Mouse (Mus musculus) kidney, adult 2 months (tissue): Measurements from ENCODE around the gene Gpat2. TPM values are rescaled to one million over a fixed set of nuclear protein-coding genes. Genes with fewer than 3 reads are reported as not detected.
A peak's percentile ranks its signal among the peaks of the same experiment; 100 is the strongest.

Experiments used
- DNase-seq: peaks from one replicate; pipeline ENCODE4 v3.0.0; 2021
- H3K27ac ChIP-seq: fragments of 200-500 bp; 2 replicates; pipeline ENCODE4 v1.5.1; 2012; ENCODE audit warnings: low read depth, low read length, control low read depth, inconsistent platforms; ENCODE audit not compliant: insufficient read depth
- H3K27me3 ChIP-seq: fragments of 200-500 bp; replicated peaks from 2 replicates; pipeline ENCODE4 v1.6.1; 2012; ENCODE audit warnings: mild to moderate bottlenecking, moderate library complexity, low read length, inconsistent platforms; ENCODE audit not compliant: control insufficient read depth, insufficient read depth
- H3K36me3 ChIP-seq: fragments of 200-500 bp; 2 replicates; pipeline ENCODE4 v1.6.1; 2012; ENCODE audit warnings: mild to moderate bottlenecking, moderate library complexity, low read length, inconsistent platforms; ENCODE audit not compliant: control insufficient read depth, insufficient read depth
- H3K4me1 ChIP-seq: fragments of 200-500 bp; 2 replicates; pipeline ENCODE4 v1.6.1; 2011; ENCODE audit warnings: low read length; ENCODE audit not compliant: control insufficient read depth, insufficient read depth
- H3K4me3 ChIP-seq: fragments of 200-500 bp; 2 replicates; pipeline ENCODE4 v1.5.1; 2011; ENCODE audit warnings: mild to moderate bottlenecking, low read depth, low read length, control low read depth; ENCODE audit not compliant: insufficient read depth
- CTCF ChIP-seq: fragments of 200-500 bp; conservative IDR thresholded peaks from 2 replicates; pipeline ENCODE4 v1.5.1; 2011; ENCODE audit warnings: low read depth, mild to moderate bottlenecking, control low read depth, low read length, moderate library complexity, mixed read lengths; ENCODE audit not compliant: insufficient read depth, insufficient read length
- POLR2A ChIP-seq: fragments of 200-500 bp; IDR thresholded peaks from one replicate; pipeline ENCODE4 v1.6.1; 2011; ENCODE audit warnings: low read depth, low read length, control low read depth
- WGBS: fragments of 180-500 bp; shearing (Covaris S2); methylation state at CpG from one replicate; pipeline ENCODE4 v1.1.7; 2018; 5-methylcytosine and 5-hydroxymethylcytosine counted together
- polyA plus RNA-seq: library from polyadenylated mRNA; depleted of rRNA; stranded (reverse); fragments of >200 nt; gene quantifications from 2 replicates; pipeline ENCODE4 v1.2.3, GENCODE M21; 2012

Gene Gpat2
- polyA plus RNA-seq, 1 experiment: 1.4 TPM

GRCm38 (mm10) chr2:127387521-127387920 lies 37.5 kb upstream of the Gpat2 start:
- DNase-seq: no peak
- TF ChIP-seq POLR2A: no peak
- TF ChIP-seq CTCF: no peak

GRCm38 (mm10) chr2:127390352-127390751 lies 34.6 kb upstream of the Gpat2 start:
- Histone ChIP-seq H3K27ac (no peak overlapping the region), H3K4me1 (no peaks in the 10 kb centered on the region), H3K27me3 (no peaks in the 10 kb centered on the region), H3K4me3 (no peak overlapping the region), H3K36me3 (no peaks in the 10 kb centered on the region)
- DNase-seq: peak; percentile 66
- TF ChIP-seq POLR2A (no peak), CTCF (no peak)
- whole genome bisulfite sequencing: 61% methylated on average over 3 of the region's 3 CpGs

More at GRCm38 (mm10) chr2:127387521-127387920, 37.5 kb upstream of the Gpat2 start:
- no peaks in the 10 kb centered on the region for H3K36me3 ChIP-seq
- no peak overlapping the region for H3K27ac ChIP-seq
- no peak overlapping the region for H3K4me3 ChIP-seq
- no peaks in the 10 kb centered on the region for H3K27me3 ChIP-seq
- H3K4me1 ChIP-seq: no peaks in the 10 kb centered on the region
- WGBS: 79% methylated on average over 2 of the region's 2 CpGs

- TF ChIP-seq CTCF: no peak
- TF ChIP-seq POLR2A: no peak
- DNase-seq: no peak
- H3K27ac ChIP-seq: no peak overlapping the region
- H3K36me3 ChIP-seq: no peaks in the 10 kb centered on the region
- H3K27me3 ChIP-seq: no peaks in the 10 kb centered on the region
- 57% methylated on average over 4 of the region's 4 CpGs for WGBS
- H3K4me3 ChIP-seq: no peak overlapping the region
- no peaks in the 10 kb centered on the region for H3K4me1 ChIP-seq
Measured at GRCm38 (mm10) chr2:127390846-127391245, 34.2 kb upstream of the Gpat2 start.

GRCm38 (mm10) chr2:127391323-127391722 lies 33.7 kb upstream of the Gpat2 start:
- TF ChIP-seq CTCF (no peak), POLR2A (no peak)
- H3K36me3 ChIP-seq: no peaks in the 10 kb centered on the region
- 81% methylated on average over 3 of the region's 3 CpGs for WGBS
- no peaks in the 10 kb centered on the region for H3K27me3 ChIP-seq
- no peak for DNase-seq
- no peak overlapping the region for H3K4me3 ChIP-seq
- H3K4me1 ChIP-seq: no peaks in the 10 kb centered on the region
- no peak overlapping the region for H3K27ac ChIP-seq

- TF ChIP-seq CTCF (no peak), POLR2A (no peak)
- WGBS: 70% methylated on average over 5 of the region's 5 CpGs
- H3K36me3 ChIP-seq: no peaks in the 10 kb centered on the region
- H3K27ac ChIP-seq: no peak overlapping the region
- no peak overlapping the region for H3K4me3 ChIP-seq
- H3K27me3 ChIP-seq: no peaks in the 10 kb centered on the region
- peaks cover 5% of the 10 kb centered on the region; the same call in 1 of the 2 replicates for H3K4me1 ChIP-seq
- no peak for DNase-seq
Measured at GRCm38 (mm10) chr2:127394606-127395161, 30.3 kb upstream of the Gpat2 start.

GRCm38 (mm10) chr2:127398738-127399137 lies 26.3 kb upstream of the Gpat2 start:
- Histone ChIP-seq H3K4me3 (no peak overlapping the region), H3K36me3 (no peaks in the 10 kb centered on the region), H3K27me3 (no peaks in the 10 kb centered on the region), H3K27ac (no peak overlapping the region), H3K4me1 (peaks cover 5% of the 10 kb centered on the region; the same call in 1 of the 2 replicates)
- no peak for DNase-seq
- TF ChIP-seq POLR2A (no peak), CTCF (no peak)
- WGBS: 64% methylated on average over 7 of the region's 7 CpGs

GRCm38 (mm10) chr2:127411126-127411525 lies 13.9 kb upstream of the Gpat2 start:
- no peak for TF ChIP-seq POLR2A
- TF ChIP-seq CTCF: no peak
- 85% methylated on average over 6 of the region's 6 CpGs for WGBS
- no peaks in the 10 kb centered on the region for H3K27me3 ChIP-seq

GRCm38 (mm10) chr2:127415806-127416205 lies 9.2 kb upstream of the Gpat2 start:
- DNase-seq: peak; percentile 96
- Histone ChIP-seq H3K27ac (peak overlapping the region; percentile 97), H3K4me3 (no peak overlapping the region), H3K36me3 (no peaks in the 10 kb centered on the region), H3K27me3 (no peaks in the 10 kb centered on the region), H3K4me1 (peaks cover 15% of the 10 kb centered on the region; the same call in 1 of the 2 replicates)
- WGBS: 24% methylated on average over 10 of the region's 10 CpGs
- TF ChIP-seq POLR2A (no peak), CTCF (no peak)

More at GRCm38 (mm10) chr2:127411126-127411525, 13.9 kb upstream of the Gpat2 start:
- Histone ChIP-seq H3K27ac (no peak overlapping the region), H3K4me3 (no peak overlapping the region), H3K36me3 (no peaks in the 10 kb centered on the region), H3K4me1 (no peaks in the 10 kb centered on the region; the same call in 1 of the 2 replicates)
- DNase-seq: no peak
